Mouse (Mus musculus): ENCODE results near the gene Mt1.
A peak's percentile ranks its signal among the peaks of the same experiment; 100 is the strongest.

Mt1 gene

DNA sequence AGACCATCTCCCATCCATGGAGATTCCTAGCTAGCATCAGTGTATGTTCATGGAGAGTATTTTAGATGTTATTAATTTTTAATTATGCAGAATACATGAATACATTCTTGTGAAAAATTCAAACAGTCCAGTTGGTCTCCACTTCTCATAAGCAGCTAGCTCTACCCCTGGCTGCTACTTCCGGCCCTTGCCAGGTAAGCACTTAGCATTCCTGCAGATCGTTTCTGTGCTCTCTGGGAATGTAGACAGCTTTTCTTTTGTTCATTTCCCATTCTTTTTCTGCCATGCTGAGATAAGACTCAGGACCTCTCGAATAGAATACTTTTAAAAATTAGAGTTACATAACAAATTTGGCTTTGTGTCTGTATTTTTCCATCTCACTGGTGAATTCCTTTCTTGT lies 25.2 kb downstream of the Mt1 start:
- no peak for ATAC-seq (ENCODE audit: insufficient number of reproducible peaks, low FRiP score, low TSS enrichment)

DNA sequence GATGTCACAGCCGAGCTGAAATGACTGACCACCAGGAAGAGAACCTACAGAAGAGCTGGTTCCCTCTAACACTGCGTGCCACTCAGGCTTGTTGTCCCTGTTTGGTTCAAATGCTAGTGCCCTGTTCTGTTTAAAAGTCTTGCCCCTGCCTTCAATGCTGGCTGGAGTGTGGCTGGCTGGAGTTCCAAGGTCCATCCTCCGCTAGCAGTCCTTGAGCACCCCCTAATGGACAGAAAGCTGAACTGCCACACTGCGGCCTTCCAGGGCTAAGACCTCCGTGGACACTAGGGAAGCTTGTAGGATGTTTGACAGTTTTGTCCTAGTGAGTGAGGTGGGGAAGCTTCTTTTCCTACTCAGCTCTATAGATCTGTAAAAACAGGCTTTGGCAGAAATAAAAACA lies 26.9 kb downstream of the Mt1 start:
- peak; percentile 75 for ATAC-seq (ENCODE audit: insufficient number of reproducible peaks, low FRiP score, low TSS enrichment)

DNA sequence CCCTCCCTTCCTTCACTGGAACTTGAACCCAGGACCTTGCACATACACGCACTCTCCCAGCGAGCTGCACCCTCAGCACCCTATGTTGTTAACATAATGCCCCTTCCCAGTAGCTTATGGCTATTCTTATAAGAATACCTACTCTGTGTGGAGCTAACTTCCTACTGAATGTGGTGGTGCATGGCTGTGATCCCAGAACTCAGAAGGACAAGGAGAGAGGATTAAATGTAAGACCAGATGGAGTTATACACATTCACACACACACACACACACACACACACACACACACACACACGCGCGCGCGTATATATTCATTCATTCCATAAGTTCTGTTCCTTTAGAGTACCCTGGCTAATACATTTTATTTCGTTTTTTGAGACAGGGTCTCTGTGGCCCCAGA lies 27.4 kb downstream of the Mt1 start:
- no peak for ATAC-seq (ENCODE audit: insufficient number of reproducible peaks, low FRiP score, low TSS enrichment)

DNA sequence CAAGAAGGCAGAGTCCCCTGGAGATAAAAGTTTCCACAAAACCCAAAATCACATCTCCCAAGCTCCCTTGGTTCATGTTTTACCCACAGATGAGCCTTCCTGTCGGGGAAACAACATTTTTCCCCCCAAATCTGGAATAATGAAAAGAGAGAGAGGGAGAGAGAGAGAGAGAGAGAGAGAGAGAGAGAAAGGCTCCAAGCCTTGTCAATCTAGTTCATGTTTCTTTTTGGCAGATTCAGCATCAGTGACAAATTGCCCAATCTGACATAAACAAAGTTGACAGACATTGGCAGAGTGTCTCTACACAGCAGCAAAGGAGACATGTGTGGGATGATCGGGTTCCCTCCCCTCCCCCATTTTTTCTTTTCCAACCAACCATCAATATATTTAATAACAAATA lies 28.6 kb downstream of the Mt1 start:
- ATAC-seq (ENCODE audit: insufficient number of reproducible peaks, low FRiP score, low TSS enrichment) = no peak

DNA sequence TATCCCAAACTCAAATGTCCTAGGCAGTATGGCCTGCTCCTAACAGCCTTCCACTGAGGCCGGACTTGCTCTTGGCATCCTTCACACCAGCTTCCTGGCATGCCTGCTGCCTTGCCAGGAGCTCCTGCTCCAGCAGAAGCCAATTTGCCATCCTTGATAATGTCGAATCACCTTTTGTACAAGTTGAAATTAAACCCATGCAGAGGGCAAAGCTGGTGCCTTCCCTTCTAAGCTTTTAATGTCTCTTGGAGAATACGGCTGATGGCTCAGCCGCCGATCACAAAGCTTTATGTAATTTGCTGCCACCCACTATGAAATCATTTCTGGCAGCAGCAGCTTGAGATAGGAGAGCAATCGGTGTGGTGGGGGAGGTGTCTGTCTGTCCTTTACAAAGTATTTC lies 30.8 kb downstream of the Mt1 start:
- no peak for ATAC-seq (ENCODE audit: insufficient number of reproducible peaks, low FRiP score, low TSS enrichment)

DNA sequence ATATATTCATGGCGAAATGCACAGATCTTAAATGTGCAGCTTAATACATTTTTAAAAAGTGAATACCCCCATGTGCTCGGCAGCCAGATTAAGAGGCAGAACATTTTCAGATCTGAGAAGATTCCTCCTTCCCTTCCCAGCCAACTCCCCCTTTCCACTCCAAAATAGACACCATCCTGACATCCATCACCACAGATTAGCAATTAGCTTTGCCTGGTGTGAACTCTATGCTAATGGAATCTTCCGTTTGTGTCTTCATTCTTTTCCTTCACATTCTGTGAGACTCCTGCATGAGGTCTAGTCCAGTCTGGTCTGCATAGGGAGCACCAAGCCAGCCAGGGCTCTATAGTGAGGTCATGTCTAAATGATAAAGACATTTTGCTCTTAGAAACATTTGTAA lies 31.3 kb downstream of the Mt1 start:
- ATAC-seq (ENCODE audit: insufficient number of reproducible peaks, low FRiP score, low TSS enrichment) = no peak

DNA sequence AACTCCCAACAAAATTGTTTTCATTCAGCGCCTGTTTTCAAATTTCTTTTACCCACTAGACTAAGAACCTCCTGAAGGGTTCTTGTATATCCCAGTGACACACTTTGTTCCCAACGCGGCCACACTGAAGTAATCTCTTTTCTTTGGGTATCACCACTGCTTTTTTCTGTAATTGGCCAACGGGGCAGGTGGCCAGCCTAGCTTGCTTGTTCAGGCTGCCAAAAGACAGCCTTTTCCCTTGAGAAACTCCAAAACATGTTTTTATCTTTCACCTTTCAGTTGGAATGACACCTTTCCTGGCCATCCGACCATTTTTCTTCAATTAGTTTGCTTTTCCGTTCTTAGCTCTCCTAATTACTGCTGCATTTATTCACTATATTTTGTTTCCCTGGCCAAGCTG lies 34.9 kb downstream of the Mt1 start:
- ATAC-seq (ENCODE audit: insufficient number of reproducible peaks, low FRiP score, low TSS enrichment) = no peak

DNA sequence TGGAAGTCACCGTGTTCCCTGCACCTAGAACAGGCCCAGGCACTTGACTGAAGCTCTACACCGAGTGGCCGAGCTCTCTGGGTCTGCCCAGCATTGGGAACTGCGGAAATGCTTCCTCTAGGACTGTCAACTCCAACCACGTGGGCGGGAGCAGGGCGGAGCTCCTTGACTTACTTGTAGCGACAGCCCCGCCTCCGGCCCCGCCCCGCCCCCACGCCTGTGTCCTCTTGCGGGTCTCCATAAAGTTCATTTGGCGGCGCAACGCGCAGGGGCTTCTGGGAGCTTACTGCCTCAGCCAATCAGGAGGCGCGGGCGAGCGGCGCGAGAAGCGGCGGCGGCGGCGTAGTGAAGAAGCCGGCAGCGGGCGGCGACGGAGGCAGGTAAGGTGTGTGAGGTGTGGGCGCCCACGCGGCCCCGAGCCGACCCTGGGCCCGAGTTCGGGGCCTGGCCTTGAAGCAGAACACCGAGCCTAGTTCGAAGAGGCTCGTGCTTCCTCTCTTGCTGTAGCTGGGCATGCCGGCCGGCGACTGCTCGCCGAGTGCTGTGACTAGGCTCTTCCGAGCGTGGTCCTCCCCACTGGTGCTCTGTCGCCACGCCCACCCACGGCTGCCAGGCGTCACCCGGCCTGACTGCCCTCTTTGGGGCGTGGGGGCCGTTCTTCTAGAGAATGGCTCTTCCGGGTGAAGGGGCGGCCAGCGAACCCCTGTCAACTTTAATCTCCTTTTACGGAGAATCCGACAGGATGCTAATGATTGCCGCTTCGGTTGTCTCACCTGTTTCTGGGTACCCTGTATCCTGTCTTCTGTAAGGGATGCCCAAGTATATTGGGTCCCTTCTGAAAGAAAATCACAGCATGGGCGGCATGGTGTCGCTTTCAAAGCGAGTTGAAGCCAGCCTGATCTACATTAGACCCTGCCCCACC lies 35.6 kb downstream of the Mt1 start, which contains the start of gene Nup93:
Gene Nup93 (plus strand): TSS at position 313 of the 922 bp plus-strand sequence.
- peak; percentile 90 for ATAC-seq (ENCODE audit: insufficient number of reproducible peaks, low FRiP score, low TSS enrichment)

DNA sequence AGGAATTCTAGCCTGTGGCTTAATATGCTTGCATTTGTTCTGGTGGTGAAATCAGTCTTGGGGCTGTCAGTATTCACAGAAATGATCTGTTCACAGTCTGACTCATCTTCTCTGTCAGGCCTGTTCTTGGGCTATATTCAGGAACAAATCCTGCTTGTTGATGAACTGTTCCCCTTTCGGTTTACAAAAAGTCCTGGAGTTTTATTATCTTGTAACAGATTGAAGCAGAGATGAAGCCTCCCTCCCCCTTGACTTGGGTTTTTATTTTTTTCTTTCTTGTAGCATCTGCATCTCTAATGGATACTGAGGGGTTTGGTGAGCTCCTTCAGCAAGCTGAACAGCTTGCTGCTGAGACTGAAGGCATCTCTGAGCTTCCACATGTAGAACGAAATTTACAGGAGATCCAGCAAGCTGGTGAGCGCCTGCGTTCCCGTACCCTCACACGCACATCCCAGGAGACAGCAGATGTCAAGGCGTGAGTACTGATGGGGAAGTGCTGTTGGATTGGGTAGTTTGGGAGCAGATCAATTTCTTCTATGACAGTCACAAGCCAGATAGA lies 48.6 kb downstream of the Mt1 start:
- no peak for ATAC-seq (ENCODE audit: insufficient number of reproducible peaks, low FRiP score, low TSS enrichment)
